Mouse (Mus musculus) embryonic facial prominence, embryonic 10.5 days (tissue): ENCODE data around the gene Rasa4. TPM values are rescaled to one million over a fixed set of nuclear protein-coding genes. Genes with fewer than 3 reads are reported as not detected.

ENCODE experiments used
- microRNA-seq: library from miRNA; unstranded; fragments of <30 nt; microRNA quantifications from one replicate; pipeline ENCODE4, GENCODE M21; 2017
- polyA plus RNA-seq: library from polyadenylated mRNA; unstranded; fragments of >200 nt; fragmentation: Nextera tagmentation; extraction: Ambion mirVana; gene quantifications from 2 replicates; pipeline ENCODE4 v1.2.1, GENCODE M21; 2016

Rasa4 gene
- polyA plus RNA-seq, 1 experiment from 2014 or later, result 4.7 TPM

Small RNA genes within 50 kb of the gene (microRNA-seq; reads per million reads assigned to microRNA genes)
- gene Mir7035, result not detected

Other genes with a start within 250 kb of the Rasa4 start
- 24.0 and 24.4 TPM in 2 replicates for gene Hspb1, start 196.0 kb upstream of the Rasa4 start, polyA plus RNA-seq
- gene Ywhag, start 149.3 kb upstream of the Rasa4 start, polyA plus RNA-seq, result 244 and 257 TPM in 2 replicates
- gene Ssc4d, start 109.4 kb upstream of the Rasa4 start, polyA plus RNA-seq, result 3.1 and 4.0 TPM in 2 replicates
- gene Zp3, start 103.8 kb upstream of the Rasa4 start, polyA plus RNA-seq, result not detected in 2 replicates
- gene Dtx2, start 89.1 kb upstream of the Rasa4 start, polyA plus RNA-seq, result 38.5 and 39.2 TPM in 2 replicates
- gene Upk3b, start 45.4 kb upstream of the Rasa4 start, polyA plus RNA-seq, result 0.32 and 0.78 TPM in 2 replicates
- 6.0 and 6.7 TPM in 2 replicates for gene Upk3bl, start 29.4 kb upstream of the Rasa4 start, polyA plus RNA-seq
- 300 and 301 TPM in 2 replicates for gene Polr2j, start 32.7 kb downstream of the Rasa4 start, polyA plus RNA-seq
- 59.7 and 62.4 TPM in 2 replicates for gene Lrwd1, start 52.2 kb downstream of the Rasa4 start, polyA plus RNA-seq
- 26.3 and 29.1 TPM in 2 replicates for gene Alkbh4, start 52.2 kb downstream of the Rasa4 start, polyA plus RNA-seq
- 7.4 and 8.2 TPM in 2 replicates for gene Orai2, start 86.8 kb downstream of the Rasa4 start, polyA plus RNA-seq
- gene Prkrip1, start 115.0 kb downstream of the Rasa4 start, polyA plus RNA-seq, result 68.6 and 76.8 TPM in 2 replicates
- gene Sh2b2, start 162.6 kb downstream of the Rasa4 start, polyA plus RNA-seq, result 14.1 and 17.0 TPM in 2 replicates